Mouse (Mus musculus): ENCODE measurements at regions not wholly inside any gene's neighbourhood (a gene's known extent, or its start where the extent isn't known, plus 50 kb on each side); places are given as distances from the start of the nearest gene placed in this dataset.

- no peak for TF ChIP-seq POLR2A (IDR thresholded peaks at IDR 0.05; ENCODE audit: insufficient read depth, low read depth, low read length)
- no peak for TF ChIP-seq CTCF (IDR thresholded peaks at IDR 0.05)
- no peak for TF ChIP-seq EP300 (IDR thresholded peaks at IDR 0.05; ENCODE audit: insufficient read depth, low read depth, low read length)
Observed at GRCm38 (mm10) chr7:118308882-118309281, 65.4 kb upstream of the Smg1 start.

All from heart, adult 2 months (tissue).